Mouse (Mus musculus): ENCODE measurements around the gene Fam187a.

Gene Fam187a

DNA sequence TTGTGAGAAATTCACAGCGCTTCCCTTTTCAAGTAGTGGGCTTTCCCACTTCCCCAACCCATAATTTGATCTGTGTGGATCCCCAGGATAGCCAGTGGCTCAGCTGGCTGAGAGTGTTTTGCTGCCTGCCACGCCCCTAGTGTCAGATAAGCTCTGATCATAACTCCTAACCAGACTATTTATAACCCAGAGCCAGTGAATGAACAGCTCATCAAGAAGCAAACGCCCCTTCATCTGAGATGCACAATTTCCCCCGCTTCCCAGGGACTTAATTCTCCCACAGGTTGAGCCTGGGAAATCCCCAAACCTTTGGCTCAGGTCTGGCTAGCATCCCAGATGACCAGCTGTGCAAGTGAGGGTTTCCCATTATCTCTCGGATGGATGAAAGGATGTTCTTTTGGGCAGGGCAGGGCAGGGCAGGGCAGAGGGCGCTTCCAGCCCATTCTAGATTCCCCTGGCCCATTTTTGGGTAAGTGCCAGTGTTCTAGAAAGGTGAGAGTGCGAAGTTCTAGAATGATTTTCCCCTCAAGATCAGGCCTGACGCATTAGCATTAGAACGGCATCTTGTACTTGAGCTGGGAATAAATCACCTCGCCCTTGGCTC lies at the start of gene Fam187a:
Fam187a (plus strand) TSS at position 554 of the 604 bp plus-strand sequence.
- DNase-seq (ENCODE audit: low spot score in 2 of 2), result no peak

DNA sequence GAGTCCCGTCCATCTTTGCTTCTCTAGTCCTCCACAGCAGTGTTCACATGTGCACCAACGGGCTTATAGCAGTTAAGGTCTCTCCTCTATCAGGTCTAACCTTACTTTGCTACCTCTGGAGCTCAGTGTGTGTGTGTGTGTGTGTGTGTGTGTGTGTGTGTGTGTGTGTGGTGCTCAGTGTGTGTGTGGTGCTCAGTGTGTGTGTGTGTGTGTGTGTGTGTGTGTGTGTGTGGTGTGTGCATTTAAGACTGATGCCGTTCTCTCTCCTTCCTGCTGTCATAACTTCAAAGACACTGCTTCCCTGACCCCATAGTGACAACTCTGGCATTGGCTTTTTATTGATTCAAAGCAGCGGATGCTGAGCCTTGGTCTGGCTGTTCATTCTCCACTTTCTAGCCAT lies 49.4 kb upstream of the Fam187a start, which contains the start of gene Higd1b:
Higd1b (plus strand) TSS at position 301 of the 400 bp plus-strand sequence.
- no peak for DNase-seq (ENCODE audit: low spot score in 2 of 2)

- no peak for DNase-seq (ENCODE audit: low spot score in 2 of 2)
Measured at GRCm38 (mm10) chr11:102836146-102836545, 48.8 kb upstream of the Fam187a start.

GRCm38 (mm10) chr11:102837385-102837784 lies 47.6 kb upstream of the Fam187a start:
- DNase-seq (ENCODE audit: low spot score in 2 of 2), result no peak

DNA sequence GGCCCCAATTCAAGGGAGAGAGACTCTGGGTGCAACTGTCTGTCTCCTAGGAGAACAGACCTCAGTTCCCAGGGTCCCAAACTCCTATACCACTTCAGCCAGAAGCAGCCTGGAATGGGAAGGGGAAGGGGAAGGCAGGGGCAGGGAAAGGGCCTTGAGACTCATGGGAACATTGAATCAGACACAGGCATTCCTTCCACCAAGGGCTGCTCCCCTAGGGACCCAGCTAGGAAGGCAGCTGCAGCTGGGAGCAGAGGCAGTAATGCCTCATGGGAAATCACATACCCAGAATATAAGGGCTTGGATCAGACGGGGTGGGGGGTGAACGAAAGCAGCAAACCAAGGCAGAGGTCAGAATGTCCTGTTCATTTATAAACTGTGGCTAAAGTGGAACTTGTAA lies 46.8 kb upstream of the Fam187a start:
- DNase-seq (ENCODE audit: low spot score in 2 of 2), result no peak

GRCm38 (mm10) chr11:102838616-102839150 lies 46.3 kb upstream of the Fam187a start:
- no peak for DNase-seq (ENCODE audit: low spot score in 2 of 2)

DNA sequence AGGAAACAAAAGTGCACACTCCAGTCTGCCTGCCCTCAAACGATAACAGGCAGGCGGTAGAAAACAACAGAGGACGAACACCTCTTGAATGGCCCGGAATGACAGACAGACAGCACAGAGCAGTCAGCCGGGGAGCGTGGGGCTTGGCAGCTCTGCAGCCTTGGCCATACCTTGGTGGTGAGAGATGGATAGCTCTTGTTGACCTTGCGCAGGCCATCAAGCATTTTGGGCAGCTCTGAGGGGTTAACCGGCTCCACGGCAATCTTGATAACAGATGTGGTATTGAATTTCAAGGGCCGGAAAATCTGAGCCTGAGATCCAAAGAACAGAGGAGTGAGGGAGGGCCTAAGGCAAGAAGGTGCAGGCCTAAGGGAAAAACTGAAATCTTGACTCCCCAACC lies 39.0 kb upstream of the Fam187a start:
- DNase-seq (ENCODE audit: low spot score in 2 of 2), result no peak

DNA sequence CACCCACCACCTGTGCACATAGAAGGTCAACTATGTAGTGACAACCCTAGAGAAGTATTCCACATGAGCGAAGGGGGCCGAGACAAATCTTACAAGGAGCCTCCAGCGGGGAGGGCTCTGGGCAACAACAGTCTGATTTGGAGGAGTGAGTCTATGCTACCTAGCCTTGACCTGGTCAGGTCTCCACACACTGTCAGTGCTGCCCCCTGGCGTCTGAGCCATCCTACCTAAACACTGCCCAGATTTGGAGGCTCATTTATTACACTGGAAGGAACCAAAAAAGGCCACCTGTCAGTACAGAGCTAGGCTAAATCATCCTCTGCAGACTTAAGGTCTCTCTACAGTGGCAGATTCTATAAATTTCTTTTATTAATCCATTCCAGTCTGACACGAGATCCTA lies 33.1 kb upstream of the Fam187a start:
- DNase-seq (ENCODE audit: low spot score in 2 of 2), result peak; percentile 14 to 16

DNA sequence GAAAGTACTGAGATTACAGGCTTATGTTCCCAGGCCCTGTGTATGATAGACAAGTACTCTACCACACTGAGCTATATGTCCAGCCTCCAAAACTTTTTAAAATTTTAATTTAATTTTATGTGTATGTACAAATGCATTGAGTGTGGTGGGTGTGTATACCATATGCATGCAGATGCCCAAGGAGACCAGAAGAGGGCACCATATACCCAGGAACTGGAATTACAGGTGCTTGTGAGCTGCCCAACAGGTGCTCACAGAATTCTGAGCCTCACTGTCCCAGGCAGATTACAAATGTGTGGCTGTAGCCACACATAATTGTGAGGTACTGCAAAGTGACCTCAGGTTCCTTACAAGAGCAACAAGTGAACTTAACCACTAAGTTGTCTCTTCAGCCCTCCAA lies 31.2 kb upstream of the Fam187a start:
- DNase-seq (ENCODE audit: low spot score in 2 of 2), result no peak

- DNase-seq (ENCODE audit: low spot score in 2 of 2), result no peak
Measured at GRCm38 (mm10) chr11:102855941-102856340, 29.0 kb upstream of the Fam187a start.

DNA sequence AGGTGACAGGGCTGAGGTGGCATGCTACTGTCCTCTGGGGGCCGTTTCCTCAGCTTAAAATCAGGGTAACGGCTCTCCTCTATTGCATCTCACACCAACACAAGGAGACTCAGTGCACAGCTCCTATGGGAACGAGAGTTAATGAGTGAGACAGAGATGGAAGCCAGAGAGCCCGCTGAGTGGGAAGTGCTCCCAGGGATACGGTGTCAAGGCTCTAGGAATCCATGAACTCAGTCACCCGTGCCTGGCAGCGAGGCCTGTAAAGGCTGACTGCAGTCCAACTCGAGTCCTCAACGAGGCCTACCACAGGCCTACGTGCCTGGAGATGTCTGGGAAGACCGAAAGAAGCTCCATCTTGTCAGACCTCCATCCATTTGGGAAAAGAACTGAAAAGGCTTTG lies 26.0 kb upstream of the Fam187a start:
- no peak for DNase-seq (ENCODE audit: low spot score in 2 of 2)

DNA sequence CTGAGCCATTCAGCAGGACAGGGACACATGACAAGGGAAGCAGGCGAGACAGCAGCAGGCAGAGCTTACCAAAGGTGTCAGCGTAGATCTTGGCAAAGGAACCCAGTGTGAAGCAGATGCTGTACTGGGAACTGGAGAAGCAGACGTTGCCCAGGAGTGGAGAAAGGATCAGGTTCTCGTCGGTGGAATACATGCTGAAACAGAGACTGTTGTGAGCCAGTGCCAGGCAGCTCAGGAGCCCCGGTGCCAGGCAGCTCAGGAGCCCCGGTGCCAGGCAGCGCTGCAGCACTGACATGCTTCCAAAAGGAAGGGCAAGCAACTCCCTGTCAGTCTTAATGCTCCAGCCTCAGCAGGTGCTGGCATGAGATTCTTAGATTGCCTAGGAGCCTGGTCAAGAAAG lies 25.0 kb upstream of the Fam187a start:
- DNase-seq (ENCODE audit: low spot score in 2 of 2), result no peak

DNA sequence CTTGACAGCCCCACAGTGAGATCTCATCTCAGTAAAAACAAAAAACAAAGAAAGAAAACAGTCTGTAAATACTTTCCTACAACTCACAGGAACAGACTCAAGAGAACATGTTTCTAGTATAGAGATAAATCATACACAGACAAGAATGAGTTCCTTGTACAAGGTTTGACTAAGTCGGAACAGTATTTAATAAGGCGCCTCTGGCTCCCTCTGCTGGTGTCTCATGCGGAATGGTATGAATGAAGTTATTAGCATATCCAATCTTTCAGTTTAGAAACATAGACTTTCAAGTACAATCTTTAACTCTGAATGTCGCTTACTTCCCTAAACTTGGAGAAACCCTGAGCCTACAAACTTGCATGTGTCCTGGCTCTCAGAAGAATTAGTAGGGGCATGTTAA lies 20.7 kb upstream of the Fam187a start:
- peak; percentile 24 to 26 for DNase-seq (ENCODE audit: low spot score in 2 of 2)

GRCm38 (mm10) chr11:102874801-102875334 lies 10.1 kb upstream of the Fam187a start:
- no peak for DNase-seq (ENCODE audit: low spot score in 2 of 2)

DNA sequence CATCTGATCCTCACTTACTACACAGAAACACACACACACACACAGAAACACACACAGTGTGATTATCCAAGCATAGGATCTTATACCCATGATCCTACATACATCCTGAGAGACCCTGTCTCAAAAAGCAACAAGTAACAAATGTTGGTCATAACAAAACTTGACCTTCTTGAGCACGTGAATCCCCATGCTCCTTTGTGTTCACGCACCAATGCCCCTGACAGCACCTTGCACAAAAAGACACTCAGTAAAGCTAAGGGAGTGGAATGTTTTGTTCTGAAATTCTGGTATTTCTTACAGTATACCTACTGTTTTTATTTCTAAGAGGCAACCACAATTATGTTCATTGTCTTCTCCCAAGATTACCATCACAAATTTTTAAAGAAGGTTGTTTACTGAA lies 5.4 kb upstream of the Fam187a start:
- no peak for DNase-seq (ENCODE audit: low spot score in 2 of 2)

DNA sequence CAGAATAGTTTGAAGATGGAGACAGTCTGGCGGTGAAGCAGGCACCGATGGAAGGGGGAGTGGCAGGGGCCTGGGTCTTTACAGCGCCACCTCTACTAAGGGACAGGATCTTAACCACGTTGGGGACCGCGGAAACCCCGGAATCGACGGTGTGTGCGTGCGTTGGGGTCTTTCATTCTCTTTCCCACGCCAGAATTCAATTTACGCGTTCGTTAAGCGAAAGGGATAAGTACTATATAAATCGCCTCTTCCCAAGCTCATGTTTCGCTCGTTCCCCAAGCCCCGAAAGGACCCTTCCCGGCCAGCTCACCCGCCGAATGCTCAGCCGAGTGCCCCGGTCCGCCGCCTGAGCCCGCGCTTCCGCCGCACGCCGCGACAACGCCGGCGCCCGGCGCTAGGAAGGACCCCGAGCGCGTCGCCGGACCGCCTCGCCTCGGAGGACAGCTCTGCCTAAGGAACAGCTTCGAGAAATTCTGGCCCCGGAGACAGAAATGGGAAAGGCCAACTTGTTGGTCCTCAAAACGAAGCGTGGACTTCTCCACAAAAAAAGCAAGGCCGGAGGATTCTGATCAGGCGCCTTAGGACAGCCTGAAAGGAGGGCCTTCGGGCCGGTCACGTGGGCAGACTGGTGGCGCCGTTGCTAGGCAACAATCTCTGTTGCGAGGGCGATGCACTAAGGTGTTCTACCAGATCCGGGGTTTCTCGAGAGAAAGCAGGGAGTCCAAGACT lies 4.2 kb upstream of the Fam187a start, which contains the start of the genes Eftud2 and Ccdc103:
Eftud2 (minus strand) TSS at position 401 of the 729 bp plus-strand sequence.
Ccdc103 (plus strand) TSS at position 620 of the 729 bp plus-strand sequence.
- peak; percentile 95 for DNase-seq (ENCODE audit: low spot score in 2 of 2)

- peak in 1 of 2 experiments; percentile 6 for DNase-seq (ENCODE audit: low spot score in 2 of 2)
Measured at GRCm38 (mm10) chr11:102881314-102882198, 3.4 kb upstream of the Fam187a start.

- DNase-seq (ENCODE audit: low spot score in 2 of 2), result no peak
Measured at GRCm38 (mm10) chr11:102887433-102887832, 2.5 kb downstream of the Fam187a start.

DNA sequence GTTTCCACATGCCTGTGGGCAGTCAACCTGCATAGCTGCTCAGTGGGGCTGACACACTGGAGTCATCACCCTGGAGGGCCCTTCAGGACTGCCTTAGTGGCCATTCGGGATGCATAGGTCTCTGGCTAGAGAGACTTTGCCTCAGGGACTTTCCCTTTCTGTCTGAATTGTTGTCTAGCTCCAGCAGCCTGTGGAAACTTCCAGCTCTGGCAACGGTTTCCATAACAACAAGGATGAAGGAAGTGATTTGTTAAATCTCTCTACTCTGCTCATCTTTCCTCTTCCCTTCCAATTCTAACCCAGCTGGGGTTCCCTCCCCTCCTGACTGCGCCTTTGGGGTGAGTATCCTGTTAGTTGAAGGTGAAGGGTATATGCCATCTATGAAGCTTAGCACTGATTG lies 3.2 kb downstream of the Fam187a start:
- DNase-seq (ENCODE audit: low spot score in 2 of 2), result no peak

DNA sequence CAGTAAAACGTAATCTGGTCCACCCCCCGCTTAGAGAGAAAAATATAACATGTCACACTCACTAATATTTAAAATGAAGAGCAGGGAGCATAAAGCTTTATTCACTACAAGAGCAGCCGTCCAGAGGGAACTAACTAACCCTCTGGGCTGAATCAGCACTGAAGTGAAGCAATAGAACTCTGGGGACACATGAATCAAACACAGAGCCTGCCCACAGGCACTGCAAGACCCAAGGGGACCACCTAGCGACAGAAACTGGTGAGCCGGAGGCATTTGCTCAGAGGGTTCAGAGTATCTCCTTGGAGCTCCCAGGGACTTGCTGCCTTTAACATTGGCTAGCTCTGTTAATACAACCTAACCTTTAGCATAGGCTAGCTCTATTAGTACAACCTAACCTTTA lies 5.1 kb downstream of the Fam187a start:
- no peak for DNase-seq (ENCODE audit: low spot score in 2 of 2)

- peak; percentile 45 to 64 for DNase-seq (ENCODE audit: low spot score in 2 of 2)
Measured at GRCm38 (mm10) chr11:102893015-102893651, 8.2 kb downstream of the Fam187a start.
